Mouse (Mus musculus) CH12.LX (cell line): ENCODE measurements around the gene Cobll1. TPM values are rescaled to one million over a fixed set of nuclear protein-coding genes. Genes with fewer than 3 reads are reported as not detected.
A peak's percentile ranks its signal among the peaks of the same experiment; 100 is the strongest.

Source experiments
- DNase-seq: peaks from one replicate; pipeline ENCODE4 v3.0.0-alpha.2; 2013; ENCODE audit errors: extremely low read depth
- H3K27ac ChIP-seq: 2 replicates; pipeline ENCODE4 v1.5.1; 2012; ENCODE audit warnings: low read depth, mild to moderate bottlenecking, control low read depth, moderate library complexity; ENCODE audit not compliant: insufficient read depth
- H3K27me3 ChIP-seq: replicated peaks from 2 replicates; pipeline ENCODE3; 2012; ENCODE audit warnings: inconsistent platforms
- H3K36me3 ChIP-seq, 2 experiments: replicated peaks in 1 of 2; 2 replicates each; pipeline versions ENCODE3 to v1.6.1; 2012; ENCODE audit warnings: inconsistent platforms in 1 of 2, low read length in 1 of 2, mild to moderate bottlenecking in 1 of 2, mixed read lengths in 1 of 2, moderate library complexity in 1 of 2; ENCODE audit not compliant: control insufficient read depth in 1 of 2, insufficient read depth in 1 of 2
- H3K4me1 ChIP-seq, 2 experiments: 2 replicates each; pipeline ENCODE4 v1.6.1; 2012; ENCODE audit warnings: inconsistent platforms in 1 of 2, moderate library complexity in 1 of 2; ENCODE audit not compliant: insufficient read depth in 2 of 2, control insufficient read depth in 1 of 2
- H3K4me2 ChIP-seq: 2 replicates; pipeline ENCODE4 v1.6.1; 2012; ENCODE audit warnings: low read depth, mild to moderate bottlenecking, control low read depth; ENCODE audit not compliant: poor library complexity, insufficient read depth, severe bottlenecking
- H3K4me3 ChIP-seq, 3 experiments: fragments of 150-350 bp in 1 of 3; sonication (generic) in 1 of 3; replicated peaks in 1 of 3; 2 replicates each; pipeline versions ENCODE3 to v1.5.1; 2011 to 2012; ENCODE audit warnings: low read depth in 2 of 3, low read length in 2 of 3, mild to moderate bottlenecking in 2 of 3, moderate library complexity in 2 of 3, control low read depth in 1 of 3, improper control_type of control experiment in 1 of 3, inconsistent platforms in 1 of 3, mixed read lengths in 1 of 3; ENCODE audit not compliant: poor library complexity in 1 of 3
- H3K79me2 ChIP-seq: replicated peaks from 2 replicates; pipeline ENCODE4 v1.6.1; 2012; ENCODE audit warnings: mild to moderate bottlenecking, moderate library complexity; ENCODE audit not compliant: control insufficient read depth, poor library complexity, insufficient read depth, severe bottlenecking; ENCODE audit errors: extremely low read depth
- H3K9ac ChIP-seq: 2 replicates; pipeline ENCODE4 v1.6.1; 2012; ENCODE audit warnings: low read depth, mild to moderate bottlenecking, control low read depth, moderate library complexity; ENCODE audit not compliant: insufficient read depth
- H3K9me3 ChIP-seq: replicated peaks from 2 replicates; pipeline ENCODE3; 2012; ENCODE audit warnings: low read length, inconsistent platforms, mixed read lengths
- BHLHE40 ChIP-seq: IDR thresholded peaks from 2 replicates; pipeline ENCODE4 v1.6.1; 2011; ENCODE audit warnings: mild to moderate bottlenecking, low read depth, low read length, improper control_type of control experiment
- CHD2 ChIP-seq: IDR thresholded peaks from 2 replicates; pipeline ENCODE4 v1.6.1; 2011; ENCODE audit warnings: low read length, improper control_type of control experiment
- E2F4 ChIP-seq: IDR thresholded peaks from 2 replicates; pipeline ENCODE4 v1.6.1; 2011; ENCODE audit warnings: low read depth, low read length, improper control_type of control experiment; ENCODE audit not compliant: insufficient replicate concordance
- EP300 ChIP-seq: IDR thresholded peaks from 2 replicates; pipeline ENCODE4 v1.6.1; 2011; ENCODE audit warnings: low read length, improper control_type of control experiment
- ETS1 ChIP-seq: conservative IDR thresholded peaks from 2 replicates; pipeline ENCODE4 v1.6.1; 2012; ENCODE audit warnings: low read depth, mild to moderate bottlenecking, inconsistent platforms, low read length, improper control_type of control experiment, moderate library complexity
- GABPA ChIP-seq: IDR thresholded peaks from 2 replicates; pipeline ENCODE4 v1.6.1; 2012; ENCODE audit warnings: low read depth, low read length, improper control_type of control experiment, inconsistent platforms; ENCODE audit not compliant: insufficient replicate concordance
- IRF4 ChIP-seq: IDR thresholded peaks from 2 replicates; pipeline ENCODE4 v1.6.1; 2014; ENCODE audit warnings: low read depth, mild to moderate bottlenecking, inconsistent platforms, low read length, improper control_type of control experiment
- JUN ChIP-seq: IDR thresholded peaks from 2 replicates; pipeline ENCODE4 v1.6.1; 2011; ENCODE audit warnings: low read depth, mild to moderate bottlenecking, low read length, improper control_type of control experiment, moderate library complexity; ENCODE audit not compliant: insufficient read depth
- JUND ChIP-seq: conservative IDR thresholded peaks from 2 replicates; pipeline ENCODE4 v1.6.1; 2011; ENCODE audit warnings: low read depth, low read length, improper control_type of control experiment
- MAFK ChIP-seq: IDR thresholded peaks from 2 replicates; pipeline ENCODE4 v1.6.1; 2011; ENCODE audit warnings: low read length, improper control_type of control experiment; ENCODE audit not compliant: insufficient replicate concordance
- MAX ChIP-seq: IDR thresholded peaks from 2 replicates; pipeline ENCODE4 v1.6.1; 2011; ENCODE audit warnings: low read length, improper control_type of control experiment
- MEF2A ChIP-seq: IDR thresholded peaks from 2 replicates; pipeline ENCODE4 v1.6.1; 2014; ENCODE audit warnings: low read depth, mild to moderate bottlenecking, inconsistent platforms, low read length, improper control_type of control experiment, borderline replicate concordance
- NELFE ChIP-seq: IDR thresholded peaks from 2 replicates; pipeline ENCODE4 v1.6.1; 2011; ENCODE audit warnings: low read depth, low read length, improper control_type of control experiment
- NRF1 ChIP-seq: IDR thresholded peaks from 2 replicates; pipeline ENCODE4 v1.6.1; 2014; ENCODE audit warnings: low read depth, mild to moderate bottlenecking, inconsistent platforms, low read length, improper control_type of control experiment, moderate library complexity
- PAX5 ChIP-seq: IDR thresholded peaks from 2 replicates; pipeline ENCODE4 v1.6.1; 2012; ENCODE audit warnings: low read length, inconsistent platforms, mixed read lengths
- POLR2AphosphoS2 ChIP-seq: IDR thresholded peaks from 2 replicates; pipeline ENCODE4 v1.6.1; 2011; ENCODE audit warnings: low read depth, low read length, improper control_type of control experiment
- RAD21 ChIP-seq: IDR thresholded peaks from 2 replicates; pipeline ENCODE4 v1.6.1; 2011; ENCODE audit warnings: low read depth, mild to moderate bottlenecking, low read length, improper control_type of control experiment, moderate library complexity
- RCOR1 ChIP-seq: conservative IDR thresholded peaks from 2 replicates; pipeline ENCODE4 v1.6.1; 2012; ENCODE audit warnings: low read depth, mild to moderate bottlenecking, inconsistent platforms, low read length, improper control_type of control experiment
- SIN3A ChIP-seq: IDR thresholded peaks from 2 replicates; pipeline ENCODE4 v1.6.1; 2012; ENCODE audit warnings: low read length, improper control_type of control experiment, inconsistent platforms
- TBP ChIP-seq: conservative IDR thresholded peaks from 2 replicates; pipeline ENCODE4 v1.6.1; 2011; ENCODE audit warnings: low read depth, low read length, improper control_type of control experiment
- TCF12 ChIP-seq: IDR thresholded peaks from 2 replicates; pipeline ENCODE4 v1.6.1; 2014; ENCODE audit warnings: low read depth, mild to moderate bottlenecking, inconsistent platforms, low read length, improper control_type of control experiment
- UBTF ChIP-seq: IDR thresholded peaks from 2 replicates; pipeline ENCODE4 v1.6.1; 2012; ENCODE audit warnings: low read depth, mild to moderate bottlenecking, inconsistent platforms, low read length, improper control_type of control experiment, moderate library complexity
- USF1 ChIP-seq: IDR thresholded peaks from 2 replicates; pipeline ENCODE4 v1.6.1; 2014; ENCODE audit warnings: low read depth, mild to moderate bottlenecking, inconsistent platforms, low read length, improper control_type of control experiment
- USF2 ChIP-seq: conservative IDR thresholded peaks from 2 replicates; pipeline ENCODE4 v1.6.1; 2011; ENCODE audit warnings: low read depth, low read length, improper control_type of control experiment
- ZC3H11A ChIP-seq: IDR thresholded peaks from 2 replicates; pipeline ENCODE4 v1.6.1; 2012; ENCODE audit warnings: low read depth, mild to moderate bottlenecking, inconsistent platforms, low read length, improper control_type of control experiment
- ZKSCAN1 ChIP-seq: IDR thresholded peaks from 2 replicates; pipeline ENCODE4 v1.6.1; 2012; ENCODE audit warnings: low read depth, inconsistent platforms, low read length, improper control_type of control experiment, borderline replicate concordance
- ZMIZ1 ChIP-seq: IDR thresholded peaks from 2 replicates; pipeline ENCODE4 v1.6.1; 2012; ENCODE audit warnings: low read depth, mild to moderate bottlenecking, inconsistent platforms, low read length, improper control_type of control experiment
- ZNF384 ChIP-seq: IDR thresholded peaks from 2 replicates; pipeline ENCODE4 v1.6.1; 2012; ENCODE audit warnings: low read depth, low read length, improper control_type of control experiment, inconsistent platforms
- dilution Hi-C: fragments of 300-500 bp; cut with MboI; formaldehyde crosslinking; loops from 2 replicates; pipeline ENCODE4 v1.14.3; 2020; ENCODE audit warnings: low sequenced_read_pairs; ENCODE audit not compliant: extremely low pct_unique_long_range_greater_than_20kb, extremely low pct_ligation_motif_present
- in situ Hi-C: fragments of 300-500 bp; cut with MboI; formaldehyde crosslinking; loops from 3 replicates; pipeline ENCODE4 v1.14.3; 2019; ENCODE audit warnings: low sequenced_read_pairs, low pct_ligation_motif_present, low pct_unique_long_range_greater_than_20kb, mixed read lengths
- polyA plus RNA-seq: library from polyadenylated mRNA; unstranded; fragments of >175 nt; gene quantifications from 2 replicates; pipeline ENCODE4 v1.2.1, GENCODE M21; 2012; ENCODE audit warnings: low read depth; ENCODE audit not compliant: insufficient read length
- total RNA-seq, 2 experiments: library from RNA; depleted of rRNA; stranded (reverse); fragments of 300-350 nt in 1 of 2; fragments of >200 nt in 1 of 2; gene quantifications; 2 replicates each; pipeline ENCODE4 v1.2.3; 2012 to 2014

Cobll1 gene
- total and polyA plus RNA-seq, 3 experiments = 0.67 to 1.9 (median 1.5) TPM

GRCm38 (mm10) chr2:65113191-65113590 lies 126.0 kb downstream of the Cobll1 start:
- Histone ChIP-seq H3K4me1 (no peaks in the 10 kb centered on the region), H3K9me3 (no peaks in the 10 kb centered on the region), H3K27ac (no peak overlapping the region), H3K4me3 (no peak overlapping the region), H3K36me3 (no peaks in the 10 kb centered on the region), H3K4me2 (no peak overlapping the region), H3K27me3 (no peaks in the 10 kb centered on the region), H3K79me2 (no peaks in the 10 kb centered on the region), H3K9ac (no peak overlapping the region)
- TF ChIP-seq TCF12 (no peak), ZNF384 (no peak), MAFK (no peak), ZMIZ1 (no peak), EP300 (no peak), SIN3A (no peak), CHD2 (no peak), PAX5 (no peak), TBP (no peak)
- in situ Hi-C loops (no loop called here), dilution Hi-C loops (no loop called here)
- no peak for DNase-seq

GRCm38 (mm10) chr2:65104569-65104968 lies 134.6 kb downstream of the Cobll1 start:
- peaks cover 0 to 12% of the 10 kb centered on the region in 2 experiments; a peak in 2 of 4 replicates for H3K4me1 ChIP-seq
- in situ Hi-C loops = no loop called here

More at GRCm38 (mm10) chr2:65104569-65104968, 134.6 kb downstream of the Cobll1 start:
- dilution Hi-C loops = no loop called here
- no peak overlapping the region for H3K27ac ChIP-seq
- no peak for TF ChIP-seq JUND
- TF ChIP-seq USF1 = no peak
- TF ChIP-seq IRF4 = peak; percentile 55; the same call in 1 of the 2 replicates
- no peak for TF ChIP-seq RAD21
- no peak for TF ChIP-seq USF2
- 0 out of 2 replicates have a peak, but pooled peaks have one; percentile 24 for TF ChIP-seq EP300
- TF ChIP-seq NRF1 = no peak
- peak; percentile 18; the same call in 1 of the 2 replicates for TF ChIP-seq MEF2A
- no peak for TF ChIP-seq TBP
- TF ChIP-seq ZKSCAN1 = no peak
- no peak for TF ChIP-seq GABPA
- no peak for TF ChIP-seq POLR2AphosphoS2
- TF ChIP-seq NELFE = no peak
- TF ChIP-seq SIN3A = no peak
- no peak for TF ChIP-seq E2F4
- no peak for TF ChIP-seq RCOR1
- TF ChIP-seq BHLHE40 = peak; percentile 83
- no peak for TF ChIP-seq ZC3H11A
- no peak for TF ChIP-seq CHD2
- no peak for TF ChIP-seq MAX
- no peak for TF ChIP-seq PAX5
- TF ChIP-seq ETS1 = peak; percentile 51
- TF ChIP-seq UBTF = no peak
- no peak for TF ChIP-seq JUN
- TF ChIP-seq ZNF384 = no peak
- no peak for TF ChIP-seq MAFK
- H3K36me3 ChIP-seq = no peaks in the 10 kb centered on the region
- H3K4me2 ChIP-seq = no peak overlapping the region
- no peak overlapping the region for H3K4me3 ChIP-seq
- no peaks in the 10 kb centered on the region for H3K9me3 ChIP-seq
- peak; percentile 30 for DNase-seq
- no peaks in the 10 kb centered on the region for H3K79me2 ChIP-seq
- no peak overlapping the region for H3K9ac ChIP-seq
- H3K27me3 ChIP-seq = no peaks in the 10 kb centered on the region
